Comparison of ENCODE assay signal across 10 mouse cellular contexts in the genomic region with DNA sequence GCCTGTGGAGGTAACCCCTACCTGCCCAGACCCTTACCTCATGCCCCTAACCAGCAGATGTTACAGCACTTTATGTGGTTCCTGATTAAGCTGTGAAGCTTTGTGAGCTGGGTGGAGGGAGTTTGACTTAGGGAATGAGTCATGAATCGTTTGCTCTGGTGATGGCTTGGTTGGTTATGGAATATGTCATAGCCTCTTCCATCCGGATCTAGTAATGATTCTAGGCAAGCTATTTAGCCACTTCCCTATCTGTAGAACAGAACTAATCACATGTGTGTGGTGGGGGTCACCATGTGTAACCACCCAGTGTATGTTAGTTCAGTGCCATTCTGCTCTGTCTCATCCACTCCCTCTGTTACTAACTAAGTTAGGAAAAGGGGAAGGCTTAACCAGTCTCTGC. TPM values are rescaled to one million over a fixed set of nuclear protein-coding genes. Genes with fewer than 3 reads are reported as not detected.
DNase-seq lines count a peak whose midpoint lies in the region; ATAC-seq lines count a peak whose summit lies in the region.
"Had no signal": no experiment of that assay in that cellular context is flagged by ENCODE, and none has a peak within 500 bp of the region (broad histone marks: within the 10 kb centered on the region; RNA-seq: fewer than 3 reads in every experiment).

No protein-coding gene starts in this region.

- intact Hi-C loops in heart, postnatal 14 days (cut with DNase I): loop anchor here (2.0 to 5.0 kb wide), 2 partner anchors 228 to 263 kb away; no protein-coding TSS in a partner anchor

- ATAC-seq in heart, embryonic 14.5 days (ENCODE audit: insufficient number of reproducible peaks, insufficient read depth, low FRiP score, low read depth): no peak
- peak; percentile 40 for ATAC-seq in megakaryocyte, adult 5-6 weeks (ENCODE audit: poor library complexity, severe bottlenecking)

- H3K9me3 ChIP-seq in heart, embryonic 14.5 days (ENCODE audit: control insufficient read depth, low read length): no peaks in the 10 kb centered on the region
- H3K9me3 ChIP-seq: hindbrain, embryonic 10.5 days had no signal

- H3K27me3 ChIP-seq in heart, embryonic 14.5 days (ENCODE audit: control insufficient read depth, insufficient read depth, low read length): no peaks in the 10 kb centered on the region

- no peak overlapping the region for H3K4me3 ChIP-seq in heart, embryonic 14.5 days (ENCODE audit: control insufficient read depth in 1 of 2, insufficient read depth in 1 of 2, low read depth in 1 of 2, low read length in 2 of 2)
- H3K4me3 ChIP-seq: hindbrain, embryonic 10.5 days had no signal

- no peak for DNase-seq in heart, postnatal 14 days
- peak; percentile 65 for DNase-seq in 3T3-L1 (ENCODE audit: low read depth, low spot score)
- DNase-seq in MN1 (ENCODE audit: low spot score): peak; percentile 36
- DNase-seq in adrenal gland, postnatal 10 days: no peak
- DNase-seq in adrenal gland, postnatal 14 days: no peak
- no peak for DNase-seq in urinary bladder, postnatal 25 days (ENCODE audit: low spot score)
- DNase-seq: cerebellum, adult 18-20 months had no signal

- peak overlapping the region; percentile 31; the same call in 1 of the 2 replicates for H3K9ac ChIP-seq in heart, embryonic 14.5 days (ENCODE audit: low read length)

- peaks cover 28% of the 10 kb centered on the region for H3K36me3 ChIP-seq in heart, embryonic 14.5 days (ENCODE audit: control insufficient read depth, insufficient read depth, low read length)

- 0 out of 4 replicates have a peak overlapping the region, but pooled peaks of 1 of the 2 experiments have one; percentile 20 for H3K27ac ChIP-seq in heart, embryonic 14.5 days (replicated peaks in 1 of 2; ENCODE audit: control insufficient read depth in 1 of 2, insufficient read depth in 1 of 2, low read depth in 2 of 2, low read length in 2 of 2)
- H3K27ac ChIP-seq: hindbrain, embryonic 10.5 days had no signal

- peaks cover 7 to 48% of the 10 kb centered on the region in 2 experiments for H3K4me1 ChIP-seq in heart, embryonic 14.5 days (ENCODE audit: control insufficient read depth in 2 of 2, insufficient read depth in 2 of 2, low read length in 2 of 2)

- H3K4me2 ChIP-seq in heart, embryonic 14.5 days (ENCODE audit: low read length): no peak overlapping the region

- WGBS in heart, embryonic 14.5 days: 36% methylated on average over 2 of the region's 2 CpGs

RNA-seq across cellular contexts. Expression of gene Ncoa3, which starts 52.6 kb away (rescaled TPM):
- 12.5 and 13.1 TPM in 2 replicates for polyA plus RNA-seq in heart, embryonic 14.5 days (2014; fragmentation: Nextera tagmentation; extraction: Ambion mirVana)
- 10 to 100 TPM; 28.7 to 31.5 TPM for total RNA-seq in heart, postnatal 14 days (2021)
- 50.7 and 54.8 TPM in 2 replicates for total RNA-seq in megakaryocyte, adult 5-6 weeks (2015)
- 55.7 and 59.8 TPM in 2 replicates for total RNA-seq in megakaryocyte, adult 5-6 weeks (2017)
- total RNA-seq in adrenal gland, postnatal 10 days (2021): 10 to 100 TPM; 24.1 to 31.7 TPM
- total RNA-seq in adrenal gland, postnatal 14 days (2021): 31.3 and 42.8 TPM in 2 replicates

Comparison
In these comparisons a context has a peak if more than half of its experiments do, and no peak if none do; other contexts are left out.
1. DNase-seq: peak in 3T3-L1 (single experiment) and MN1 (single experiment); none in heart, postnatal 14 days (0 of 2), adrenal gland, postnatal 10 days (single experiment), adrenal gland, postnatal 14 days (single experiment) and urinary bladder, postnatal 25 days (single experiment).